Mouse (Mus musculus) embryonic facial prominence, embryonic 14.5 days (tissue): Measurements from ENCODE around the gene Pde5a. TPM values are rescaled to one million over a fixed set of nuclear protein-coding genes. Genes with fewer than 3 reads are reported as not detected.

Experiments used
- ATAC-seq: fragments of 200-750 bp; cut with Nextera tagmentation; 2 replicates; pipeline ENCODE4 v1.8.0; 2017; ENCODE audit warnings: low read depth, moderate number of reproducible peaks, moderate TSS enrichment
- DNase-seq: peaks from one replicate; pipeline ENCODE4 v3.0.0-alpha.2; 2015; ENCODE audit warnings: low spot score
- H3K27ac ChIP-seq: fragments of 300-500 bp; sonication (generic); replicated peaks from 2 replicates; pipeline ENCODE4 v1.5.1; 2014; ENCODE audit warnings: low read depth, mild to moderate bottlenecking, low read length, moderate library complexity
- H3K27me3 ChIP-seq: fragments of 300-500 bp; sonication (generic); replicated peaks from 2 replicates; pipeline ENCODE4 v1.6.1; 2014; ENCODE audit warnings: low read length; ENCODE audit not compliant: control insufficient read depth, insufficient read depth
- H3K36me3 ChIP-seq: fragments of 300-500 bp; sonication (generic); 2 replicates; pipeline ENCODE4 v1.6.1; 2014; ENCODE audit warnings: low read length, mixed read lengths; ENCODE audit not compliant: control insufficient read depth, insufficient read depth
- H3K4me1 ChIP-seq: fragments of 300-500 bp; sonication (generic); 2 replicates; pipeline ENCODE4 v1.6.1; 2014; ENCODE audit warnings: antibody characterized with exemption, low read length; ENCODE audit not compliant: control insufficient read depth, insufficient read depth
- H3K4me2 ChIP-seq: fragments of 300-500 bp; sonication (generic); 2 replicates; pipeline ENCODE4 v1.6.1; 2014; ENCODE audit warnings: low read depth, mild to moderate bottlenecking, low read length, moderate library complexity, mixed read lengths
- H3K4me3 ChIP-seq: fragments of 300-500 bp; sonication (generic); 2 replicates; pipeline ENCODE4 v1.5.1; 2014; ENCODE audit warnings: low read depth, mild to moderate bottlenecking, low read length
- H3K9ac ChIP-seq: fragments of 300-500 bp; sonication (generic); 2 replicates; pipeline ENCODE4 v1.6.1; 2014; ENCODE audit warnings: low read depth, mild to moderate bottlenecking, low read length, moderate library complexity, mixed read lengths
- H3K9me3 ChIP-seq: fragments of 300-500 bp; sonication (generic); 2 replicates; pipeline ENCODE4 v1.6.1; 2016; ENCODE audit warnings: low read length; ENCODE audit not compliant: control insufficient read depth
- WGBS: fragments of 180-500 bp; shearing (Covaris S2); extraction: QIAGEN DNeasy Blood & Tissue Kit; methylation state at CpG from one replicate; pipeline ENCODE4 v1.1.7; 2014; 5-methylcytosine and 5-hydroxymethylcytosine counted together
- polyA plus RNA-seq: library from polyadenylated mRNA; unstranded; fragments of >200 nt; fragmentation: Nextera tagmentation; extraction: Ambion mirVana; gene quantifications from 2 replicates; pipeline ENCODE4 v1.2.1, GENCODE M21; 2014

Gene Pde5a
- polyA plus RNA-seq, 1 experiment from 2014 or later: 6.7 TPM

- Histone ChIP-seq H3K36me3 (no peaks in the 10 kb centered on the region), H3K9ac (no peak overlapping the region), H3K27me3 (no peaks in the 10 kb centered on the region), H3K4me1 (no peaks in the 10 kb centered on the region), H3K4me3 (no peak overlapping the region), H3K27ac (no peak overlapping the region), H3K9me3 (no peaks in the 10 kb centered on the region), H3K4me2 (no peak overlapping the region)
- no peak for DNase-seq
- no peak for ATAC-seq
- 73% methylated on average over 6 of the region's 6 CpGs for WGBS
These were observed 20.3 kb upstream of the Pde5a start for GRCm38 (mm10) chr3:122708485-122708884.

- no peak overlapping the region for H3K4me2 ChIP-seq
- no peak for ATAC-seq
- no peaks in the 10 kb centered on the region for H3K4me1 ChIP-seq
- no peak overlapping the region for H3K4me3 ChIP-seq
- no peak for DNase-seq
- H3K9me3 ChIP-seq: no peaks in the 10 kb centered on the region
- WGBS: 78% methylated on average over 3 of the region's 3 CpGs
- H3K9ac ChIP-seq: no peak overlapping the region
- no peak overlapping the region for H3K27ac ChIP-seq
- no peaks in the 10 kb centered on the region for H3K36me3 ChIP-seq
- no peaks in the 10 kb centered on the region for H3K27me3 ChIP-seq
These were observed 18.6 kb upstream of the Pde5a start for GRCm38 (mm10) chr3:122710141-122710540.

GRCm38 (mm10) chr3:122718631-122719030 is 10.1 kb upstream of the Pde5a start:
- Histone ChIP-seq H3K9ac (no peak overlapping the region), H3K4me1 (no peaks in the 10 kb centered on the region), H3K9me3 (no peaks in the 10 kb centered on the region), H3K4me2 (no peak overlapping the region), H3K27me3 (no peaks in the 10 kb centered on the region), H3K27ac (no peak overlapping the region), H3K36me3 (no peaks in the 10 kb centered on the region), H3K4me3 (no peak overlapping the region)
- ATAC-seq: no peak
- no peak for DNase-seq
- 68% methylated on average over 2 of the region's 2 CpGs for WGBS

GRCm38 (mm10) chr3:122721522-122721921 is 7.2 kb upstream of the Pde5a start:
- ATAC-seq: no peak

GRCm38 (mm10) chr3:122729601-122729959 is 833 bp downstream of the Pde5a start:
- Histone ChIP-seq H3K9me3 (no peaks in the 10 kb centered on the region), H3K36me3 (no peaks in the 10 kb centered on the region), H3K4me1 (peaks cover 8% of the 10 kb centered on the region), H3K9ac (peak overlapping the region; percentile 84), H3K4me3 (peak overlapping the region; percentile 69), H3K4me2 (peak overlapping the region; percentile 82), H3K27me3 (no peaks in the 10 kb centered on the region), H3K27ac (peak overlapping the region; percentile 94)
- ATAC-seq (peak; percentile 71), DNase-seq (peak; percentile 82)
- WGBS: 0% methylated on average over 21 of the region's 22 CpGs

More at GRCm38 (mm10) chr3:122721522-122721921, 7.2 kb upstream of the Pde5a start:
- Histone ChIP-seq H3K36me3 (no peaks in the 10 kb centered on the region), H3K4me2 (no peak overlapping the region), H3K4me3 (no peak overlapping the region), H3K4me1 (no peaks in the 10 kb centered on the region), H3K9ac (no peak overlapping the region), H3K27ac (no peak overlapping the region), H3K9me3 (no peaks in the 10 kb centered on the region), H3K27me3 (no peaks in the 10 kb centered on the region)
- DNase-seq: no peak
- 71% methylated on average over 9 of the region's 9 CpGs for whole genome bisulfite sequencing

GRCm38 (mm10) chr3:122729960-122730740 is 1.4 kb downstream of the Pde5a start:
- under 1% methylated on average over 19 of the region's 92 CpGs for WGBS

GRCm38 (mm10) chr3:122730741-122731235 is 2.0 kb downstream of the Pde5a start:
- H3K4me3 ChIP-seq: peak overlapping the region; percentile 69
- H3K4me2 ChIP-seq: peak overlapping the region; percentile 82
- H3K9ac ChIP-seq: peak overlapping the region; percentile 84
- peaks cover 8% of the 10 kb centered on the region for H3K4me1 ChIP-seq
- WGBS: 2% methylated on average over 13 of the region's 13 CpGs
- ATAC-seq: no peak
- no peaks in the 10 kb centered on the region for H3K9me3 ChIP-seq
- H3K27me3 ChIP-seq: no peaks in the 10 kb centered on the region
- peak; percentile 36 for DNase-seq
- H3K27ac ChIP-seq: peak overlapping the region; percentile 94; the same call in 1 of the 2 replicates
- no peaks in the 10 kb centered on the region for H3K36me3 ChIP-seq

More at GRCm38 (mm10) chr3:122729960-122730740, 1.4 kb downstream of the Pde5a start:
- peak overlapping the region; percentile 94 for H3K27ac ChIP-seq
- peaks cover 8% of the 10 kb centered on the region for H3K4me1 ChIP-seq
- DNase-seq: peak; percentile 79
- peak overlapping the region; percentile 69 for H3K4me3 ChIP-seq
- H3K4me2 ChIP-seq: peak overlapping the region; percentile 82
- no peaks in the 10 kb centered on the region for H3K27me3 ChIP-seq
- peak overlapping the region; percentile 84 for H3K9ac ChIP-seq
- no peaks in the 10 kb centered on the region for H3K9me3 ChIP-seq
- peak; percentile 77 for ATAC-seq
- H3K36me3 ChIP-seq: no peaks in the 10 kb centered on the region

- H3K9ac ChIP-seq: no peak overlapping the region
- no peaks in the 10 kb centered on the region for H3K9me3 ChIP-seq
- H3K27me3 ChIP-seq: no peaks in the 10 kb centered on the region
- DNase-seq: peak; percentile 34
- H3K4me2 ChIP-seq: no peak overlapping the region
- H3K36me3 ChIP-seq: no peaks in the 10 kb centered on the region
- no peak for ATAC-seq
- H3K4me1 ChIP-seq: peaks cover 8% of the 10 kb centered on the region
- H3K27ac ChIP-seq: no peak overlapping the region
- WGBS: 61% methylated on average over 3 of the region's 3 CpGs
- H3K4me3 ChIP-seq: no peak overlapping the region
These were observed 5.1 kb downstream of the Pde5a start for GRCm38 (mm10) chr3:122733806-122734205.

GRCm38 (mm10) chr3:122734329-122734728 is 5.6 kb downstream of the Pde5a start:
- DNase-seq: no peak
- Histone ChIP-seq H3K36me3 (no peaks in the 10 kb centered on the region), H3K27me3 (no peaks in the 10 kb centered on the region), H3K4me2 (no peak overlapping the region), H3K4me3 (no peak overlapping the region), H3K4me1 (peaks cover 8% of the 10 kb centered on the region), H3K9me3 (no peaks in the 10 kb centered on the region), H3K9ac (no peak overlapping the region), H3K27ac (no peak overlapping the region)
- WGBS: 77% methylated on average over 6 of the region's 6 CpGs
- no peak for ATAC-seq
